Mouse (Mus musculus) forebrain, embryonic 16.5 days (tissue): ENCODE data around the gene Efna2. TPM values are rescaled to one million over a fixed set of nuclear protein-coding genes. Genes with fewer than 3 reads are reported as not detected.

Experiments used
- ATAC-seq: fragments of 200-750 bp; cut with Nextera tagmentation; 2 replicates; pipeline ENCODE4 v1.8.0; 2017; ENCODE audit warnings: mild to moderate bottlenecking, moderate library complexity
- H3K27ac ChIP-seq: fragments of 300-500 bp; sonication (generic); 2 replicates; pipeline ENCODE4 v1.5.1; 2014; ENCODE audit warnings: low read length, control low read depth
- H3K27me3 ChIP-seq: fragments of 300-500 bp; sonication (generic); replicated peaks from 2 replicates; pipeline ENCODE4 v1.6.1; 2014; ENCODE audit warnings: low read length; ENCODE audit not compliant: control insufficient read depth, insufficient read depth
- H3K36me3 ChIP-seq: fragments of 300-500 bp; sonication (generic); 2 replicates; pipeline ENCODE4 v1.6.1; 2014; ENCODE audit not compliant: control insufficient read depth, insufficient read depth
- H3K4me1 ChIP-seq: fragments of 300-500 bp; sonication (generic); replicated peaks from 2 replicates; pipeline ENCODE4 v1.6.1; 2014; ENCODE audit warnings: low read length; ENCODE audit not compliant: control insufficient read depth, insufficient read depth
- H3K4me2 ChIP-seq: fragments of 300-500 bp; sonication (generic); 2 replicates; pipeline ENCODE4 v1.6.1; 2014; ENCODE audit warnings: mild to moderate bottlenecking, low read length, control low read depth
- H3K4me3 ChIP-seq: fragments of 300-500 bp; sonication (generic); replicated peaks from 2 replicates; pipeline ENCODE4 v1.5.1; 2014; ENCODE audit warnings: mild to moderate bottlenecking, low read length, control low read depth
- H3K9ac ChIP-seq: fragments of 300-500 bp; sonication (generic); replicated peaks from 2 replicates; pipeline ENCODE4 v1.6.1; 2014; ENCODE audit warnings: low read depth, low read length, control low read depth
- H3K9me3 ChIP-seq: fragments of 300-500 bp; sonication (generic); 2 replicates; pipeline ENCODE4 v1.6.1; 2016; ENCODE audit warnings: low read length; ENCODE audit not compliant: control insufficient read depth
- WGBS: fragments of 180-500 bp; shearing (Covaris S2); extraction: QIAGEN DNeasy Blood & Tissue Kit; methylation state at CpG from one replicate; pipeline ENCODE4 v1.1.7; 2014; 5-methylcytosine and 5-hydroxymethylcytosine counted together
- polyA plus RNA-seq: library from polyadenylated mRNA; unstranded; fragments of >200 nt; fragmentation: Nextera tagmentation; extraction: Ambion mirVana; gene quantifications from 2 replicates; pipeline ENCODE4 v1.2.1, GENCODE M21; 2015

Gene Efna2
- 24.8 and 25.4 TPM in 2 replicates for polyA plus RNA-seq

DNA sequence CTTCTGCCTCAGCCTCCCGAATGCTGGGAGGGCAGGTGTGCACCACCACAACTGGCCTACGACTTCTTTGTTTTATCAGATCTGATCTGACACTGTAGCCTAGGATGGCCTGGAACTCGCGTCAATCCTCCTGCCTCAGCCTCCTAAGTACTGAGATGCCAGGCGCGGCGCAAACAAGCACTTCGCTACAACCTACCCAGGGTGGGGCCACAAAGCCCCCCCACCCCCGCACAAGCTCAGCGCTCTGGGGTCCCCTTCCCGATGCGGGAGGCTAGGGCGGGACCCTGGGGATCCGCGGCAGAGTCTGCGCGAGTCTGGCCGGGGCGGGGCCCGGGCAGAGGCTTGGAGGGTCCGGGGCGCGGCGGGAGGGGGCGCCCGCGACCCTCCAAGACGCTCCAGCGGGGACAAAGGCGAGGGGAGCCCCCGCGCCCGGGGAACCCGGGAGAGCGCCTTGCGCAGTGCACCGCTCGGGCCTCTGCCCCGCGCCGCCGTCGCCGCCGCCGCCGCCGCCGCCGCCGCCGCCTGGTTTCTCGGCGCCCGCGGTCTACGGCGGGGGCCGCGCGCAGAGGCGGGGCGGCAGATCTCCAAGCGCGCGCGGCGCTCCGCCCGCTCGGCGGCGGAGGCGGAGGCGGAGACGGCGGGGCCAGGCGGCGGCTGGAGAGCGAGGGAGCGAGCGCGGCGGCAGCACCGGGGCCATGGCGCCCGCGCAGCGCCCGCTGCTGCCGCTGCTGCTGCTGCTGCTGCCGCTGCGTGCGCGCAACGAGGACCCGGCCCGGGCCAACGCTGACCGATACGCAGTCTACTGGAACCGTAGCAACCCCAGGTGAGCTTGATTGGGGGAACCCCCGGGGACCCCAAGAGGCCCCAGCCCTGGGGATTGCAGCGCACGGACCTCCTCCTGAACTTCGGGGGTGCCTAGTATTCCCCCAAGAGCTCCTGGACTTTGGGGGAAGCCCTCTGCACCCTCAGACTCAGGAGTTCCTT lies at the start of gene Efna2:
Efna2 (plus strand) TSS at position 415 of the 984 bp plus-strand sequence.
- peak within 1 kb of the TSS; percentile 90 for H3K4me2 ChIP-seq
- H3K4me3 ChIP-seq: peak within 1 kb of the TSS; percentile 66
- 1% methylated on average over 86 of the region's 106 CpGs for WGBS
- peaks cover 27% of the 10 kb centered on the region for H3K4me1 ChIP-seq
- no peaks in the 10 kb centered on the region for H3K36me3 ChIP-seq
- ATAC-seq: peak; percentile 83
- H3K27me3 ChIP-seq: no peaks in the 10 kb centered on the region
- no peaks in the 10 kb centered on the region for H3K9me3 ChIP-seq
- H3K27ac ChIP-seq: peak within 1 kb of the TSS; percentile 78
- peak within 1 kb of the TSS; percentile 82 for H3K9ac ChIP-seq

DNA sequence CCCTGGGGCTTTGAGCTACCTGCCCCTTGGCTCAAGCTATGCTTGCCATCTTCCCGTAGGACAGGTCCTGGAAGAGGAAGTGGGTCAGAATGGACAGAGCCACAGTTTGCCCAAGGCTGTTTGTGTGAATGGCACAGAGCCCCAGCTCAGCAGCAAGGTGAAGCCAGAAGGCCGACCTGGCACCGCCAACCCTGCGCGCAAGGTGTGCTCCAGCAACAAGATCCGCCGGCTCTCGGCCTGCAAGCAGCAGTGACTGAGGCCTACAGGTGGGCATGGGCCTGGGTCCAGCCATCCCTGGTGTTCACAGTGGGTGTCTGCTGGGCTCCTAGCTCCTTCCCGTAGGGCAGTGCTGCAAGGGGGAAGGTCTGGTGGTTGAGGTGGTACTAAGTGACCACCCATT lies 49.4 kb upstream of the Efna2 start:
- 92% methylated on average over 9 of the region's 9 CpGs for WGBS

DNA sequence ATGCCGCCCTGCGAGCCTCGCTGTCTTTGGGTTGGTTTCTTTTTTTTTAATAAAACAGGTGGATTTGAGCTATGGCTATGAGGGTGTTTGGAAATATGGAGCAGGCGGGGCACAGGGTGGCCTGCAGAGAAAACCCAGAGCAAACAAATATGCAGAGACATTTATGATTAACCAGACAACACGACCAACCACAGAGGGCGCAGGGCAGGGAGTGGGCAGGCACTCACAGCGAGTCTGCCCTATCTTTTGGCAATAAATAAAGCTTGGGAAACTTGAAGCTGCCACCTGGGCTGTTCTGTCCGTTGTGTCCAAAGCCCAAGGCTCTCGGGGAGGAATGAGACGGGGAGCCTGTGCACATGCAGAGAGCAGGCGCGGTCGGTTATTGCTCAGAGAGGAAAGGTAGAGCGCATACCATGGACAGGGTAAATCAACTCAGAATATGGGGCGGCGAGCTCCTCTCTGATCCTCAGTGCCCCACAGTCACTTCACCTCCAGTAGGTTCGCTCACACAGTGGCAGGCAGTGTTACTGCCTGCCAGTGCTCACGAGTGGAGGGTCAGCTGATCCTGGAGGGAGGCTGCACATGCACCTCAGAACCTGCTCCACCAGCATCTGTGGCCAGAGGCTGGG lies 48.8 kb upstream of the Efna2 start:
- H3K4me1 ChIP-seq: peaks cover 12% of the 10 kb centered on the region
- ATAC-seq: no peak
- H3K36me3 ChIP-seq: peaks cover 35% of the 10 kb centered on the region
- H3K4me3 ChIP-seq: no peak overlapping the region
- H3K4me2 ChIP-seq: no peak overlapping the region
- no peak overlapping the region for H3K27ac ChIP-seq
- H3K9me3 ChIP-seq: no peaks in the 10 kb centered on the region
- no peak overlapping the region for H3K9ac ChIP-seq
- H3K27me3 ChIP-seq: no peaks in the 10 kb centered on the region
- WGBS: 83% methylated on average over 18 of the region's 18 CpGs

More for the DNA sequence above, 49.4 kb upstream of the Efna2 start:
- Histone ChIP-seq H3K4me1 (peaks cover 12% of the 10 kb centered on the region), H3K27me3 (no peaks in the 10 kb centered on the region), H3K9me3 (no peaks in the 10 kb centered on the region), H3K27ac (no peak overlapping the region), H3K36me3 (peaks cover 34% of the 10 kb centered on the region), H3K4me3 (no peak overlapping the region), H3K4me2 (no peak overlapping the region), H3K9ac (no peak overlapping the region)
- no peak for ATAC-seq

DNA sequence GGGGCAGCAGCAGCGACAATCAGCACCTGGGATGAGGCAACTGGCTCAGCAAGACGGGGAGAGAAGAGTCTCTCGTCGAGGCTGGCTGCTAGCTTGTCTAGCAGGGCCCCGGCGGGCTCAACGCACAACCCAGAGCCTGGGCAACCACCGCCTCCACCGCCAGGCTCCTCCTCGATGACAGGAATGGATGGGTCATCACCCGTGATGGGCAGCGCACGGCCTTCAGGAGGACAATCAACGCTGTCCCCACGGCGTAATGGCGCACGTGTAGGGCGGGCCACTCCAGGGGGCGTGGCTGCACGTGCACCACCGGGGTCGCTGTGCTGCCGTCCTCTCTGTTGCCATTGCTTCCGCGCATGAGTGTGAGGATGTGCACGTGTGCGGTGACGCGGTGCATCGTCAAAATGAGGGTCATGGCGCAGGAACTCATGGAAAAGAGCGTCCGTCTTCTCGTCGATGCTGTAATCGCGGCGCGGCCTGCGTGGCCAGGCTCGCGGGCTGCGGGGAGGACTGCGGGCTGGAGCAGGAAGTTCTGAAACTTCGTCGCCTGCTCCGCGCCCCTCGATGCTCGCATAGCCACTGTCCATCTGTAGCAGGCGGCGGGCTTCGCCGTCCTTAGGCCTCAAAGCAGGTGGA lies 47.8 kb upstream of the Efna2 start:
- peak; percentile 65 for ATAC-seq
- no peak overlapping the region for H3K27ac ChIP-seq
- WGBS: 10% methylated on average over 55 of the region's 55 CpGs
- peaks cover 36% of the 10 kb centered on the region for H3K36me3 ChIP-seq
- no peaks in the 10 kb centered on the region for H3K27me3 ChIP-seq
- H3K4me2 ChIP-seq: peak overlapping the region; percentile 28
- H3K9ac ChIP-seq: 0 out of 2 replicates have a peak overlapping the region, but pooled peaks have one; percentile 18
- no peaks in the 10 kb centered on the region for H3K9me3 ChIP-seq
- H3K4me1 ChIP-seq: peaks cover 16% of the 10 kb centered on the region
- H3K4me3 ChIP-seq: peak overlapping the region; percentile 12; the same call in 1 of the 2 replicates

DNA sequence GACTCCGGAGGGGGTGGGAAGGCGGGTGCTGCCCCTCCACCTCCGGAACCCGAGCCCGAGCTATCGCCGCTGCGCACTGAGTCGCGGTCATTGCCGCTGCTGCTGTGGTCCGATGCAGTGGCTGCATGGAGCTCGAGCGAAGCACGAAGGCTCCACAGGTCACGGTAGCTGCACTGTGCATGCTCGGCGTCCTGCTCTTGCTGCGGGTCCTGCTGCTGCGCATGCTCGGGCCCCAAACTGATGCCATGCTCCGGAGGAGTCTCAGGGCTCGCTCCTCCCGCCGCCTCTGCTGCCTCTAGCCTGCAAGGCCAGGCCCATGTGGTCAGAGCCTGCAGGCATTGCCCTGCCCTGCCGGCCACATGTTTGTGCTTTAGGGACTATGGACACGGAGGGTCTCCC lies 47.3 kb upstream of the Efna2 start:
- Histone ChIP-seq H3K9me3 (no peaks in the 10 kb centered on the region), H3K9ac (0 out of 2 replicates have a peak overlapping the region, but pooled peaks have one; percentile 18), H3K4me2 (peak overlapping the region; percentile 28), H3K4me1 (peaks cover 21% of the 10 kb centered on the region), H3K27me3 (no peaks in the 10 kb centered on the region), H3K4me3 (peak overlapping the region; percentile 12; the same call in 1 of the 2 replicates), H3K36me3 (peaks cover 35% of the 10 kb centered on the region), H3K27ac (no peak overlapping the region)
- ATAC-seq: 0 out of 2 replicates have a peak, but pooled peaks have one; percentile 13
- 32% methylated on average over 26 of the region's 27 CpGs for WGBS

DNA sequence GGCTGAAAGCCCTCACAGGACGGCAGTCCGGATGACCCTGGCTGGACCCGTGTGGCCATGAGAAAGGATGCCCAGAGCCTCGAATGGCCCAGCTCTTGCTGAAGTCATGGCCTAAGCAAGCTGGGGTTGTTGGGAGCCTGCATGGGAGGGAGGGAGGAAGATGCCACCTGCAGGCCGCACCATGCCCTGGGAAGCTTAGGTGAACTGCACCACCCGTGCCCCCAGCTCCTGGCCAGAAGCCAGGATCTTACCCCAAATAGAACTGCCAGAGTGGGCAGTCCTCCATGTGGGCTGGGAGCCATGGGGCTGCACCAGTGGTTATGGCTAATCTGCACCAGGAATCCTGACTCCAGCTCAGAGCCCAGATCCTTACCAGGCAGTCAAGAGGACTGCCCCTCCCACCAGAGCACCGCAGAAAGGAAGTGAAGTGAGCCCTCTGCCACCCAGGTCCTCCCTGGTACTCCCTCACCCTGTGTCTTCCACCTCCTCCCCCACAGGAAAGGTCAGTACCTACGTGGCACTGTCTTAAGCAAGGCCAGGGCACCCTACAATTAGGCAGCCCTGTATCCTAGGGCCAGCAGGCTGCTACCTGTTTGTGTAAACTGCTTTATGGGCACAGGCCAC lies 45.9 kb upstream of the Efna2 start:
- no peak overlapping the region for H3K27ac ChIP-seq
- H3K4me2 ChIP-seq: no peak overlapping the region
- H3K9me3 ChIP-seq: no peaks in the 10 kb centered on the region
- H3K9ac ChIP-seq: no peak overlapping the region
- no peaks in the 10 kb centered on the region for H3K27me3 ChIP-seq
- WGBS: 58% methylated on average over 8 of the region's 8 CpGs
- H3K4me1 ChIP-seq: peaks cover 35% of the 10 kb centered on the region
- peaks cover 26% of the 10 kb centered on the region for H3K36me3 ChIP-seq
- ATAC-seq: no peak
- no peak overlapping the region for H3K4me3 ChIP-seq

DNA sequence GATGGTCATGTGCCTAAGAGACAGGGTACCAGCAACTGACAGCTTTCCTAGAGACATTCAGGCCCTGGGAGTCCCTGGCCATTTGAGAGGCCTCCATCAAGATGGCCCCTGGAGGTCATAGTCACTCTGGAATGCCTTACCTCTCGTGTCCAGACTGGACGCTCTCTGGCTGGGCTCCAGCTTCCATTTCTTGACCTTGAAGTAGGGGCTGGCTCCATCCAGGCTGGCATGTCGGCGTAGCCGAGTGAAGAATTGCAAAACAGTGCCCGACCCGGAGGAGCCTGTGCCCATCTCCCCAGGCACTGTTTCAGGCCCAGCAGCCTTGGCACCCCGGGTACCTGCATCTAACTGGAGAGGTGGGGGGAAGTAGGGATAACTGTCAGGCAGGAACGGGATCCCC lies 44.9 kb upstream of the Efna2 start:
- H3K4me1 ChIP-seq: peaks cover 37% of the 10 kb centered on the region
- WGBS: 89% methylated on average over 9 of the region's 9 CpGs
- no peak overlapping the region for H3K4me3 ChIP-seq
- H3K27ac ChIP-seq: no peak overlapping the region
- no peaks in the 10 kb centered on the region for H3K9me3 ChIP-seq
- no peak overlapping the region for H3K4me2 ChIP-seq
- H3K9ac ChIP-seq: no peak overlapping the region
- H3K36me3 ChIP-seq: peaks cover 24% of the 10 kb centered on the region; the same call in 1 of the 2 replicates
- ATAC-seq: no peak
- H3K27me3 ChIP-seq: no peaks in the 10 kb centered on the region

DNA sequence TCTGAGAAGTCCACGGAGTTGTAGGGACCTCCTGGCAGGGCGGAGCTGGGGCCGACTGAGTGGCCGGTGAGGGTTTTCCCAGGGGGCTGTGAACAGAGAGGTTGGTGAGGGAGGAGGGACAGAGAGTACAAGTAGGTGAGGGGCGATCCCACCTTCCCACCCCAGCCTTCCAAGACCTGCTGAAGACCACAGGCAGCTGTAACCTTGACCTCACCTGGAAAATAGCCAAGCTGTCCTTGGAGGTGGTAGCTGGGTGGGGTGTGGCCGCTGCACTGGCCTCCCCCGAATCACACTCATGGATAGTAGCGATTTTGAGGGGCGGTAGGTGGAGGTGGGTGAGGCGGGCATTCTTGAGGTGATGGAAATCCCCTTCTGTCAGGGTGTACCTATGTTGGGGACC lies 44.1 kb upstream of the Efna2 start:
- H3K4me3 ChIP-seq: no peak overlapping the region
- H3K4me2 ChIP-seq: no peak overlapping the region
- no peak for ATAC-seq
- H3K27me3 ChIP-seq: no peaks in the 10 kb centered on the region
- H3K27ac ChIP-seq: no peak overlapping the region
- peaks cover 21% of the 10 kb centered on the region; the same call in 1 of the 2 replicates for H3K36me3 ChIP-seq
- peaks cover 37% of the 10 kb centered on the region for H3K4me1 ChIP-seq
- no peaks in the 10 kb centered on the region for H3K9me3 ChIP-seq
- H3K9ac ChIP-seq: no peak overlapping the region
- WGBS: 88% methylated on average over 10 of the region's 10 CpGs
